Mouse (Mus musculus): Measurements from ENCODE around the gene Ints4.
A peak's percentile ranks its signal among the peaks of the same experiment; 100 is the strongest.
"Not testable (repeated sequence)": the region's sequence is repeated elsewhere in the genome, so short reads cannot be mapped to it uniquely, and the experiment has no call there.

Ints4 gene

DNA sequence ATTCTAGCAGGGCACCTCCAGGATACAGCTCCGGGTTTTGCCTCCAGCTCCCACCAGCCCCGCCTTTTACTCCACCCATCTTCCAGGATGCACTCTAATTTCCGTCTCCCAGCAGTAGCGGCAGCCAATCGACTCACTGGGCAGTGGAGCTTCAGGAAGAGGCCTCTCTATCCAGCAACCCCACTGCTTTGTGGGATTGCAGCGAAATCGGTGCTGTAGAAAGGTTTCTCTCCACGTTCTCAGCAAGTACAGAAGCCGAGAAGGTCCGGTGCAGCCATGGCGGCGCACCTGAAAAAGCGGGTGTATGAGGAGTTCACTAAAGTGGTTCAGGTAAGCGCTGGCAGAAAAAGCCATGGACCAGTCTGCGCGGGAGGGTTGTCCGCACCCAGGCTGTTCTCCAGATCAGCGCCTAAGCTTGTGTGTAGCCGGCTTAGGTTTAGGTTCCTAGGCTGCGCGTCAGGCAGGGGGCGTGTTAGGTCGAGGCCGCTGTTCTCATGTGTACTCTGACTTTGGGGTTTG lies at the start of gene Ints4:
Gene Ints4 (plus strand): TSS at position 136 of the 519 bp plus-strand sequence.
- DNase-seq: peak; percentile 92

DNA sequence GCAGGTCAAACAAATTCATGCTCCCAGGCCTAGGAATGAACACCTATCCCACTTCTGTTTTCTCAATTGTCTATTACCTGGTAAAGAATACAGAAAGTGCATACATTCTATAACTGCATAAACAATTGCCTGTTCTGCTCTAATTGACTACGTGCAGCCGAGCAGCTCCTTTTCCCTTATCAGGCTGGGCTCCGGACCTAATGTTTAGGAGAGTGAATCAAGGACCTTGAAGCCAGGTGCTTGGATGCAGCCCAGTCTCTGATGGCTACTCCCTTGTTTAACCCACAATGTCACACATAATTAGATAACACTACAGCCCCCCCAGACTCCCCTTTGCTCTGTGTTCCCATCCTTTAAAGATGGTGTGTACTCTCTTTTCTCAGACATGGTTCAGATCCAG lies 47.2 kb upstream of the Ints4 start:
- not testable (repeated sequence) for DNase-seq

DNA sequence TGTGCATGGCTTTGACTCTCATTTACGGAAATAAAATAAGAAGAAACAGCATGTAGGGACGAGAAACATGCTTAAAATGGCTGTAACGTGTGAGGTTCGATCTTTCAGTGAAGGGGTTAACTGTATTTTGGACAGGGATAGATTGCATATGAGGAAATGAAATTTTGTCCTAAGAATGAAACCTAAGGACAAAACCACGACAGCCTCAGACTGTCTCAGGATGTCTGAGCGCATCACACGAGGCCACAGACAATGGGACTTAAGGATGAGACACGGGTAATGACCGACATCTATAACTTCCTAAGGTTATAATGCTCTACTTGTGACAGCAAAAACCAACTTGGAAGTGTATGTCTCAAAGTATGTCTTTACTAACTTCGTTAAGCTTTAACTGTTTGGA lies 46.2 kb upstream of the Ints4 start:
- DNase-seq: no peak

DNA sequence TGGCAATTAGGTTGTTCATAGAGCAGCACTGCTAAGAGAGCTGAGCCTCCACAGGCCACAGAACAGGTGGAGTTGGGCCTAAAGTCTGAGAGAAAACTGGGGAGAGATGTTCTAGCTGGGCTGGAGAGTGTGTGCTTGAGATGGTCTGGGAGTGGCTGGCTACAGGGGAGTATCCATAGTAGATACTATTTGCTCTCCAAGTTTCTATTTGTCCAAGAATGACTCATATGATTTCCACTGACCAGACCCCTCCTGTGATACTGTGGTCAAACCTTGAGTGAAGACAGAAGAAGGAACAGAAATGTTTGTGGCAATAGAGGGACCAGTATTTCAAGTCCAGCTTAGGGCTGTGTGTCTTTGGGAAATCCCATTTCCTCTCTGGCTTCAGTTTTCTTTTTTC lies 41.8 kb upstream of the Ints4 start:
- no peak for DNase-seq

DNA sequence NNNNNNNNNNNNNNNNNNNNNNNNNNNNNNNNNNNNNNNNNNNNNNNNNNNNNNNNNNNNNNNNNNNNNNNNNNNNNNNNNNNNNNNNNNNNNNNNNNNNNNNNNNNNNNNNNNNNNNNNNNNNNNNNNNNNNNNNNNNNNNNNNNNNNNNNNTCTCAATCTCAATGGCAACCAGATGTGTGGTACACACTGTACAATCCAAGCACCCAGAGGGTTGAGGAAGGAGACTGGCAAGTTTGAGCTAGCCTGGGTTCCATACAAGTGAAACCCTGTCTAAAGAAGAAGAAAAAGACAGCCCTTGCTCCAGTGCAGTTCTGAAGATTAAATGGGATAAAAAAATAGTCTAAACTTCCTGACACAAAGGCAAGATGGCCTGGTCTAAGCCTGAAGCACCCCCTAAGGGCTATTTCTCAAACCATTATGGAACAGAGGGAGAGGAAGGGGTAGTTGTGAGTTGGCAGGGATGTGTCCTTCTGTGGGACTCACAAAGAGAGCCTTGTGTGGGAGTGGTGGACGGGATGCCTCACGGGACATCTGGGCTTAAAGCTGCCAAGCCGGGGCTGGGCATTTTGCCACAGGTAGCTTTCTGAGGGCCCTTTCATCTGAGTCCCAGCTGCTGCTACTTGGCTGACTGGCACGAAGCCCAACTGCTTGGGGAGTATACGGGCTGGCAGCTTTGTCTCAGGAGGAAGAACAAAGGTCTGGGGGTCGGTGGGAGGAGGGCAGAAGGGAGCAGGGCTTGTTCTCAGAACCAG lies 34.4 kb upstream of the Ints4 start:
- no peak for DNase-seq

DNA sequence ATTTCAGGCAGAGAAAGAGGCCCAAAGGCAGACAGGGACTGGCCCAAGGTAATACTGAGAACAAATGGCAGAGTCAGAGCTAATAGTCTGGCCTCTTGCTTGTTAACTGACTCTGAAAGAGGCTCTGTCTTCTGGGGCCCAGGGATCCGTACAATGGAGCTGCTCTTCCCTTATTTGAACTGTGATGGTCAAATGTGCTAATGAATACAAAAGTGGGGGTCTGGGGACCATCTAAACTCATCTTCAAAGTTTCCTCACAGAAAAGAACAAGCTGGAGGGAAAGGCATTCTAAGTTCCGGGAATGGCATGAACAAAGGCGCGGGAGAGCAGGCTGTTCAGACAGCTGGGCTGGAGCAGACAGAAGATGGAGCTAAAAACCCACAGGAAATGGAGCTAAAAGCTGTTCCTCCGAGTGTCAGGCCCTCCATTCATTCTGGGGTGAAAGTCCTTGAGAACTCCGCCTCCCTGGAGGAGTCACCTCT lies 33.7 kb upstream of the Ints4 start:
- no peak for DNase-seq

DNA sequence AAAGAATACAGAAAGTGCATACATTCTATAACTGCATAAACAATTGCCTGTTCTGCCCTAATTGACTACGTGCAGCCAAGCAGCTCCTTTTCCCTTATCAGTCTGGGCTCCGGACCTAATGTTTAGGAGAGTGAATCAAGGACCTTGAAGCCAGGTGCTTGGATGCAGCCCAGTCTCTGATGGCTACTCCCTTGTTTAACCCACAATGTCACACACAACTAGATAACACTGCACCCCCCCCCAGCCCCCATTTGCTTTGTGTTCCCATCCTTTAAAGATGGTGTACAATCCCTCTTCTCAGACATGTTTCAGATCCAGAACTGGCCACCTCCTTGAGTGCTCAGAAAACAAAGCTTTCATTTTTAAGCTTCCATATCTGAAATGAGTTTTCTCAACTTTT lies 29.7 kb upstream of the Ints4 start, which contains the start of gene Kctd14:
Gene Kctd14 (plus strand): TSS at position 301 of the 400 bp plus-strand sequence.
- DNase-seq: not testable (repeated sequence)

DNA sequence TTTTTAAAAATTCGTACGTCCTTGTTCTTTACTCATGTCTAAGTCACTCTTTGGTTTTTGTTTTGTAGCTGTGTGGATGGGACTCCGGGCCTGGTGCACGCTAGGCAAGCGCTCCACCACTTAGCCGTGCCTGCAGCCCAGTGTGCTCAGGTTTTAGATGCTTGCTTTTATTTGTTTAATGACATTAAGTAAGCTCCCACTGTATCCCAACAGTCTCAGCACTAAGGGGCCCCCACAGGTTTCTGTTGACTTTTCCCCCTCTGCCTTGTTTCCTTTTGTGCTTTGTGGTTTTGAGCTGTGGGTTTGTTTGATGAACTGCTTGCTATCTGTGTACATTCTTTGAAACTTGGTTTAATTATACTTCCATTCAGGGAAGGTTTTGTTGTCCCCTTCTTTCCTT lies 28.6 kb upstream of the Ints4 start:
- no peak for DNase-seq

DNA sequence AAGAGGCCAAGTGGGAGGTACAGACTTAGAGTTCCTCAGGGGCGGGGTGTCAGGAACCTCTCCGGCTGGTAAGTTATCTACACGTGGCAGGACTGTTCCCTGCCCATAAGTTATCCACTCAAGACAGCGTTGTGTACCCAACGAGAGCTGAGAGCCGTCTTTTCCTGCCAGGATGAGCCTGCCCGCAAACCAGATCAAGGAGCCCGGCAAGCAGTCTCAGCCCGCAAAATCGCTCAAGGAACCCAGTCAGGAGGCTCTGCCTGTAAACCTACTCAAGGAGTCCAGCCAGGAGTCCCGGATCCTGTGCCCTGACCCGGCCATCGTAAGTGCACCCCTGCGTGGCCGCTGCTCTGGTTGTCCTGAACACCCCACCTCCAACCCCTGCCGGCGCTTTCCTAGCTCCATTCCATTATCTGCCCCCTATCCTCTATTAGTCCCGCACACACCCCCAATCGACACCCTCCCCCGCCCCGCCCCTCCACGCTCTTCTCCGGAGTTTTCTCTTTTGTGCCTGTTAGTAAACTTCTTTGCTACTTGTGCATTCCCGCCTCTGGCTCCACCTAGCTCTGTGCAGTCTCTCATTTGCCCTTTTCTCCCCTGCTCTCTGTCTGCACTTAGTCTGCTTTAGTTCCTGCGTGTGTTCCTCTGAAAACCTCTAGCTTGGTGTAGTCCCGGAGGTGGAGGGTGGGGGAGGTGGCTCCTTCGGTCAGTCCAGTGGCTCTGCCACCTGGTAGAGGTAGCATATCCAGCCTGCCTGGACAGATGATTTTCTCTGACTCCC lies 27.4 kb upstream of the Ints4 start:
- peak; percentile 87 for DNase-seq

DNA sequence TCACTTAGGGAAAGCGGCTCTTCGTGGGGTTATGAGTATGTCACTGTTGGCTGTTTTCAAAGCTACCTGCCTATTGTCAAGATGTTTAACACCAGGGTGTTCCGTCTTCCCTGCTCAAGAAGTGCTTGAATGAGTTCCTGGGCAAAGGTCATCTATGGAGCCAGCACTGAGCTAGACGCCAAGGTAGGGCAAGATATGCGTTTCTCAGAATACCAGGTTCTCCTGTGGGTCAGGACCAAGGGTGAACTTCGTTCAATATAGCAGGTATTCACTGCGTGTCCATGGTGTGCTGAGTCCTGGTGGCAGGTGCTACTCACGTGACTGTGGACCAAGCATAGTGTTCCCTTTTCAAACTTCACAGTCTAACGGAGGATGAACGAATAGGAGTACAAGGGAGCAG lies 26.0 kb upstream of the Ints4 start:
- no peak for DNase-seq

DNA sequence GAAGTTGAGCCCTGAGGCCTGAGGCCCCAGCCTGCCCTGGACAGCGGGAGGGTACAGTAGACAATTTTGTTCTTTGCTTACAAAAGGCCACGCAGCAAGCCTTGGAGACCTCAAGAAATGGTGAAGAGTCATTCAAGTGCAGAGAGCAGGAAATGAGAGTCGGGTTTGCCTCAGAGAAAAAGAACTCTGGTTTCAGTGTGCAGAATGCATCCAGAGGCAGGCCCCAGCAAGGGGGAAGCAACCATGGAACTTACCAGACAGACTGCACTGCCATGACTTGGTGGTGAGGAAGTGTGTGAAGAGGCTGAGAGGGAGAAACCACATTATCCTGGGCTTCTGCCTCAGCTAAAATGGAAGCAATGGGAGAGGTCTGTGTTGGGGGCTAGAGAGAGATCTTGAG lies 25.2 kb upstream of the Ints4 start:
- no peak for DNase-seq

DNA sequence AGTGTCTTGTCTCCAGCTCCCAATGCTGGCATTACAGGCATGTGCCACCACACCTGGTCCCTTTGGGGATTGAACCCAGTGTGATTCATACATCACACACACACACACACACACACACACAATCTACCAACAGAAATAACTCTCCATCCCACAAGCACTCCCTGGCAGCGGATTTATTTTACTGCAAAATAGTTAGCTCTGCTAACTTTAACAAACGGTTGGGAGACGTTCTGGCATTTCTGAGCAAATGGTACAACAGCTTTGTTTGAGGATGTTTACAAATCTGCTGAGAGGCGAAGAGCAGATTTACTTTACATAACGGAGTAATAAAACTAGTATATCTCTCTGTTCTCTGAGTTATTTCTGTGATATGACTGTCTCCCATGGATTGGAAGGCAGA lies 7.8 kb upstream of the Ints4 start:
- DNase-seq: no peak

DNA sequence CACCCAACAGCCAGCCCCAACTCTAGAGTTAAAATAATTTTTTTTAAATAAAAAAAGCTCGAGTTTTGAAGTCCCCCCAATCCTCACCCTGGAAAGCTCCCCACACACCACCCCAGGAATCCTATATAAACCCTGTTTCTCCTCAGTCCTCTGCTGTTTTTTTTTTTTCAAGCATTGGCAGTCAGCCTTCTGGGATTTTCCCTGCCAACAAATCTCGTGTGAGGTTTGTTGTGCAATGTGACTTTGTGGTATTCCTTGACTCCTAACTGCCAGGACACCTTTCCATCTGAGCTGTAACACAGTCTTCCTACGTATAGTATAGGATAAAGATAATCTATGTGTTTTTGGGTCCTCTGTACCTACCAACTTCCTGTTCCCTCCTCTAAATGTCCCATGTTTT lies 1.4 kb upstream of the Ints4 start:
- no peak for DNase-seq

DNA sequence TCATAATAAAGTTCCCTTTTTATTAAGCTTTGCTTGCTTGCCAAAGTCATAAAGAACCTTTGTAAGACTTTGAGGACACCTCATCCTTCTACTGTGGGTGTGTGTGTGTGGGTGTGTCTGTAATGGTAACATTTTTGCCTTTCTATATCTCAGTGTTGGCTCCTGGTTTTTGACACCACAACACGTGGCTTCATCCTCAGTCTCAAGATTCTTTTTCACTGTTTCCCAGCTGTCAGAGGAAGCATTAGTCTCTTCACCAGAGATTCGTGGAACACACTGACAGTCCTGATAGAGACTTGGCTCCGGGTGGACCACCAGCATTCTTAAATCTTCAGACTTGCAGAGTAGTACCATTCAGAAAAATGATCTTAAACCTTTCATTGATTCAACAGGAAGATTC lies 466 bp upstream of the Ints4 start:
- no peak for DNase-seq

DNA sequence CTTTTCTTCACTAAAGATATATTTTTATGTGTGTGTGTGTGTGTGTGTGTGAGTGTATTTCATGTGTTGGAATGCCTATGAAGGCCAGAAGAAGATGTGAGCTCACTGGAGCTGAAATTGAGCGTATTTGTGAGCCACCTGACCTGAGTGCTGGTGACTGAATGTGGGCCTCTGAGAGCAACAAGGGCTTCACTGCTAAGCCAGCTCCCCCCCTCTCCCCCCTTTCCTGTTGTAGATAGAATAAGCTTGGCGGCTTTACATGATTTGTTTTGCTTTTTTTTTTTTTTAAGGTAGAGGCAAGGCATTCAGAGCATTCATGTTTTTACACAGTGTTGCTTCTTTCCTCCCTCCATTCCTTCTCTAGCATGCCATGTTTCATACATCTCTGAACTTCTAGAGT lies 2.6 kb downstream of the Ints4 start:
- no peak for DNase-seq

DNA sequence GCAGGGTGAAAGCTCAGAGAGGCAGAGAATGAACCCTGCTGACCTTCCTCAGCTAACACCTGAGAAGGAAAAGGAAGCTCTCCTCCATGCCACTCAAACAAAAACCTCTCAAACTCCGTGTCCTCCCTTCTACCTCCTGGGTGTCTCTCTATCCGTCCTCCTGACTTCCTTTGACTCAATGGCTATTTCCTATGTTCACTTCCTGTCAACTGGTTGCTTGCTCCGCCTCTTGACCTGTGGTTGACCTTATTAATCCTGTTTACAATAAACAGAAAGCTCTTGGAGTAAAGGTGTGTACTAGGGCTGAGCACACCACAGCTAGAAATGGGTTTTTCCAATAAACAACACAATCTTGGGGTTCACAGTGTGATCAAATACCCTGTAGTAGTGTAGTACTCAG lies 10.4 kb downstream of the Ints4 start:
- no peak for DNase-seq

DNA sequence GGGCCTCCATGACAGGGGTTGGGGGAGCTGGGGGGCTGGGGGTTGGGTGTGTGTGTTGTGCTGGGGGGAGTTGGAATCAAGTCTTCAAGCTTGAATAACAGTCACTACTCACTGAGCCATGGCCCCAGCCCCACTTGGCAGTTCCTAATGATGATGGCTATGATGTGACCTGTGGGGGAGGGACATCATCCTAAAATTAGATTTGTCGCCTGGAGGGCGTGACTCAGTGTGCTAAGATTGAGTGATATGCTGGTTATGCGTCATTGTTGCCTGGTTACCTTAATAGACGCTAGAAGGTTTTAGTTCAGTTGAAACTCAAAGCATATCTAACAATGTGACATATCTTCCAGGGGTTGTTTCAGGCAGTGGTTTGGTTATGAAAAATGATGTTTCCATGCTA lies 11.7 kb downstream of the Ints4 start:
- no peak for DNase-seq

DNA sequence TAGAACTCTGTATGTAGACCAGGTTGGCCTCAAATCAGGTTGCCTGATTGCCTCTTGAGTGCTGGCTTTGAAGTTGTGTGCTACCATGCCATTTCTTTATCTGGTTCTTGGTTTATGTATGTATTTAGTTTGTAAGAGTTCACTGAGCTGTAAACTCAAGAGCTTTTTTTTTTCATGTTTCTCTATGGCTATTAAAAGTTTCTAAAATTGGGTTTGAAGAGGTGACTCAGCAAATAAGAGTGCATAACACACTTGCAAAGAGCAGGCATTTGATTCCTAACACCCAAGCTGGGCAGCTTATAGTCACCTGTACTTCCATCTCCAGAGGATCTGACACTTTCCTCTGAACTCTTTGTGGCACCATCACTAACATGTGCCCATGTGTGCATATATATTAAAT lies 14.3 kb downstream of the Ints4 start:
- no peak for DNase-seq

DNA sequence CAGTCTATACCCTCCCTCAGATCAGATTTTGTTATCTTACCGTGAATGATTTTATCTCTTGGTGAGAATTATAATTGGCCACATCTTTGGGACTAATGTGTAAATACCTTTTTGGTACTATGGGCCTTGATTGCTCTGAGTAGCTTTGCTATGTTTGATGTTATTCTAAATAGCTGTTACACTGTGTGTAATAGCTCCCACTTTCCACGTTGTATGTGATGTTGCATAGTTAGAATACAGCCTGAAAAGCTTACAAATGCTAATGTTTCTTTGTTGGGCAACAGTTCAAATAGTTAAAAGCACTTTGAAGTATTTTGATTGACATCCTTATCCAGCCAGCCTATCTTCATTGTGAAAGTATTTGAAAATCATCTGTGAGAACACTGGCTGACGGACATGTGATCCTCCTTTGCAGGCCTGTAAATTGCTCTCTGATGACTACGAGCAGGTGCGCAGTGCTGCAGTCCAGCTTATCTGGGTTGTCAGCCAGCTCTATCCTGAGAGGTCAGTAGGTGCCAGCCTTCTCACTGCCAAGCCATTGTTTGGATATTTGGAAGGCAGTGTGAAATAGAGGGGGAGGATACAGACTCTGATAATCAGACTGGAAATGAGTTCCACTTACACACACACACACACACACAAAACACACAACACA lies 19.9 kb downstream of the Ints4 start:
- DNase-seq: no peak

DNA sequence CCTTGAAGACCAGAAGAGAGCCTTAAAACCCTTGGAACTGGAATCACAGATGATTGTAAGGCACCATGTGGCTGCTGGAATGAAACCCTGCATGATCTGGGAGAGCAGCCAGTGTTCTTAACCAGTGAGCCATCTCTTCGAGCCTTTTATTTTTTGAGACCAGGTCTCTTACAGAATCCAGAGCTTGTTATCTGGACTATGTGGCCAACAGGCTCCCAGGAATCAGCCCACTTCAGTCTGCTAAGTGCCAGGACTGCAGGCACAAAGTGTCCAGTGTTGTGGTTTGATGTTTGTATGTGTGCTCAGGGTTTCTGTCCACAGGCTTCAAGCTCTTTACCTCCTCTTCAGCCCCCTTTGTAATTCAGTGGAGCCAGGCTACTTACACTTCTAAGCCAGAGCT lies 34.0 kb downstream of the Ints4 start:
- DNase-seq: no peak

DNA sequence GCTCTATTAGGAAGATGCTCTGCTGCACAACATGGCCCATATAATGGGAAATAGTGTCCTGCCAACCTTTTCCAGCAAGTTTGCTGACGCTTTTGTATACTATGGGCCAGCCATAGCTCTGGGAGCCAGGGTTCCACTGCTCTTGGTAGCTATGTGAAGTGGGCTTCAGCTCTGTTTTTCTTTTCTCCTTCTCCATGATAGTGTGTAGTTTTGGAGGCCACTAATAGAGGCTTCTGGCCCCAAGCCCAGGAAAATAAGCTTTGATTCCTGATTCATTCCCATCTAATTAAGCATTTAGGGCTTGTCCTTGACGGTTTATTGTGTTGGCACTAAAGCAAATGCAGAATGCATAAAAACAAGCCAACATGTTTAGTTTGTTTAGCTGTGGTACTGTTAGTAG lies 39.2 kb downstream of the Ints4 start:
- DNase-seq: no peak

DNA sequence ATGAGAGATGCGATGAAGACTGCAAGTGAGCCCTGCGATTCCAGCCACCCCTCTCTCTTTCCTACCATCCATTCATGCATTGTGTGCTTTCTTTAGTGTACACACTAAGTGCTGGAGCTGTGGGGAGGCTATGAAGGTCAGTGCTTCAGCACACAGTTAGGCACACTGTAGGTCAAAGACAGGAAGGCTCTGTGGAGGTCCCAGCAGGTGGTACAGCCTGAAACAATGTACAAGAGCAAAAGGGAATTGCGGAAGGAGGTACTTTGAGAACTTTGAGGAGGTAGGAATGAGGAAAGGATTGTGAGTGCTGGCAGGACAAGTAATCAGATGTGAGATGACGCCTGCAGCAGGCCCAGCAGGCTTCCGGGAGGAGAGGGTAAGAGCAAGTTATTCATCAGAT lies 54.8 kb downstream of the Ints4 start:
- no peak for DNase-seq

DNA sequence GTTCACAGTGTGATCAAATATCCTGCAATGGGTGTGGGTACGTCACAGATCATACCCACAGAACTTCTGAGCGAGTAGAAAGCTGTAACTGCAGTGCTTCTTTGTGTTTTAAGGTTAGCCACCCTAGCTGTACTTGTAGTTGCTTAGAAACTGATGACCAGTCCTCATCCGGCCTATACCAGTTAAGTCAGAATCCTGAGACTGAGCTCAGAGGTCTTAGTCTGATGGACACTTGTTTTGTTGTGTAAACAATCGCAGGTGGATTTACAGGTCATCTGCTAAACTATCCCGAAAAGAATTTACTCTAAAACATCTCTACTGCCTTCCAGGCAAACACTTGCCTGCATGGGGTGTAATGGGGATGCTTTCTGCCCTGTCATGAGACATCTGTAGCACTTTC lies 55.8 kb downstream of the Ints4 start:
- DNase-seq: no peak

DNA sequence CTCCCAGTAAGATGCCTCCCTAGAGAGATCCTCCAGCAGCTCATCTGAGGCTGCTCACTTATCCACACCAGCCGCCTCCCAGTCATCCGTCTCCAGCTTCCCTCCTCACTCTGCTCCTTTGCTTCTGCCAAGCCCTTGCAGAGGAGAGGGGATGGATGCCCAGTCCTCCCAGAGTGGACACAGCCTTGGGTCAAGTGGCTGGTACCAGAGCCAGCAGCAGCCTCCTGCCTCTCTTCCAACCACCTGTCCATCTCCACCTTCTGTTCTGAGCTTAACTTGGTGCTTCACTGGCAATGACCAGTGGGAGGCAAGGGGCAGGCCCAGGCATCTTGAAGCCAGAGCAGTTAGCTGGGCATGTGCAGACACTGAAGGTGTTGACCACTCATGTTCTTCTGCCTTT lies 65.7 kb downstream of the Ints4 start:
- DNase-seq: no peak
